Mouse (Mus musculus) embryonic fibroblast, embryonic 13.5 days (primary cell): ENCODE measurements around the gene Foxred2.

Experiments
- CTCF ChIP-seq: IDR thresholded peaks from 2 replicates; pipeline ENCODE4 v1.5.1; 2011; ENCODE audit warnings: mild to moderate bottlenecking, control low read depth, low read length, moderate library complexity, borderline replicate concordance; ENCODE audit not compliant: insufficient read depth
- POLR2A ChIP-seq: IDR thresholded peaks from 2 replicates; pipeline ENCODE4 v1.6.1; 2011; ENCODE audit warnings: low read depth, mild to moderate bottlenecking, control low read depth, low read length, moderate library complexity

GRCm38 (mm10) chr15:77925195-77925594 is 31.3 kb downstream of the Foxred2 start:
- TF ChIP-seq POLR2A: no peak
- no peak for TF ChIP-seq CTCF
